Mouse (Mus musculus) layer of hippocampus, postnatal 10 days (tissue): Measurements from ENCODE around the gene Ccsap. TPM values are rescaled to one million over a fixed set of nuclear protein-coding genes. Genes with fewer than 3 reads are reported as not detected.

Experiments used
- DNase-seq, 2 experiments: peaks; one replicate each; pipeline ENCODE4 v3.0.0; 2021; ENCODE audit warnings: low spot score in 2 of 2
- total RNA-seq, 2 experiments: library from RNA; stranded (reverse); gene quantifications; 2 replicates each; pipeline ENCODE4 v1.2.3; 2021

Gene Ccsap
- total RNA-seq, 2 experiments from 2014 or later: 49.0 to 49.8 TPM

DNA sequence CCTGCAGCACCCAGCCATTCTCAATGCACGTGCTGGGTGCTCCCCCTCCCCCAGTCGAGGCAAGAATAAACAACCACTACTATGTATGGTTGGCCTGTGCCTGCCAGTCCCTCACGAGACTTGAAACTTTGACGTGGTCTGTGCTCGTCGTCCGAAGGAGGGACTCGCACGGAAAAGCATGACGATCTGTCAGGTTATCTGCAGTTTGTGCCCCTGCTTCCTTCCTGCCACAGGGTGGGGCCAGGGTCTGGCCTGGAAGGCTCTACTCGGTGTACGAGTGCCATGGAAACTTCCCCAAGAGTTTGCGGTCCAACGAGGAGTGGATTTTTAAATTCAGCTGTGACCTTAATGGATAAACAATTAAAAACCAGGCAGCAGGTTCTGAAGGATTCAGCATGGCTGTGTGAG is 53.0 kb downstream of the Ccsap start:
- DNase-seq: peak in 1 of 2 experiments; percentile 24

DNA sequence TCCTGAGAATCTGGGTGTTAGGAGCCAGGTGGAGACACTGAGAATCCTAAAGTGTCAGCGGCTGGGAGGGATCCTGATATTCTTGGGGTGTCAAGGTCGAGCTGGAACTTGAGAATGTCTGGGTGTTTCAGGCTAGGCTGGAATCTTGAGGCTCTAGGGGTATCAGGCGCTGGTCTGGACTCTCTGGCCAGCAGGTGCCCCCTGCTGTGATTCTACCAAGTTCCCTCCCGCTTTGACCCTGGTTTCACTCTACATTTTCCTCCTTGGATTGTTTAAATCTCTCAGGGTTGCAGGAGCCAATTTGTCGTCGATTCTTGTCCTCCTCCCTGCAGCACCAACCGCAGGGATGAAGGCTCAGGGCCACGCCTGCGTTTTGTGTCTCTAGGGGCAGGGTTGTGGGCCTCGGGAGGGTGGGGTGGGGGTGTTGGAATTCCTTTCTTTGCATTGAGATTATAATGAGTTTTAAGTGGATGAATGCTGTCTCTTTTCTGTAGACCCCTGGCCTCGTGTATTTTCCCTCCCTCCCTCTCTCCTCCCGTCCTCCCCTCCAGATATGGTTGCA is 53.6 kb downstream of the Ccsap start:
- no peak for DNase-seq

DNA sequence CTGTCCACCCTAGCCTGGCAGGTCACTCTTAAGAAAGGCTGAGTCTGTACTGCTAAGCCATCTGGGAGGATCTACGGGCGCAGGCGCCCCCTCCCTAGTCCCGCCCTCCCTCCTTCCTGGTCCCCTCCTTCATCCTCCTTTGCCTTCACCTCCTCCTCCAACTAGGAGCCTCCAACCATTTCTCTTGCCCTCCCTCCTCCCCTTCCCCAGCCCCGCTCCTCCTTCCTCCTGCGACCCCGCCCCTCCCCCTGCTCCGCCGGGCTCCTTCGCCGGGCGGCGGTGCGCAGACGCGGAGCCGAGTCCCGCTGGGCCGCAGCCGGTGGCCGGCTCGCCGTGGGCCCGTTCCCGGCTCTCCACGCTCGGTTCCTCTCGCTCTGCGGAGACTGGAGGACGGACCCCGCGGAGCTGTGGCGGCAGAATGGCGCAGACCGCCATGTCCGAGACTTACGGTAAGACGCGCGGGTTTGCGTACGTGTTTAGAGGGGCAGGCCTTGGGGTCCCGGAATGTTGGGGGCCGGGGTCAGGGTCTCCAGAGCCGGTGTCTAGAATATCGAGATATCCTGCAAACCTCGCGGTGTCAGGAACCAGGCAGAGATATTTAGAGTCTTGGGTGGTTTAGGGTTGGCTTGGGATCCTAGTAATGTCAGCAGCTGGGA is 54.2 kb downstream of the Ccsap start, which contains the start of gene Rab4a:
TSS of gene Rab4a (plus strand) at position 268 of the 656 bp plus-strand sequence.
- DNase-seq: peak; percentile 80 to 89

DNA sequence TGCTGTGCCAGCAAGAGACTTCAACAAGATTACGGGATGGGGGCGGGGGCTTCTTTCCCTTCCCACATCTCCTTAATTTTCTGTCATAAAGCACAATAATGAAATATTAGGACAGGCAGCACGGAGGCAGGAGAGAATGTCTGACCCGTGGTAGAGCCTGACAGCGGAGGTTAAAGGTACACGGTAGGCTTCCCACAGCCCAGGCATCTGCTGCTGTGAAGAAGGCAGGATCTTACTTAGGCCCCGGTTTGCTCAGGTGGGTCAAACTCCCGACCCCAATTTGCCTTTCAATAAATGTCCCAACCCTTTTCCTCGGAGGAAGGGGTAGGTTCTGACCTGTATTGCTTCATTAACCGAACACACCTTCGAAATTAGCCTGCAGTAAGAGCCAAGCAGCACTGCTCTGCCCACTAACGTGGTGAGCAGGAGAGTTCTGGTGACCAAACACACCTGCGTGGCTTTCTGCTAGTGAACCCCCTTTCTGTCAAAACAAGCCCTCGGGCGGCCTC is 54.7 kb downstream of the Ccsap start:
- DNase-seq: no peak

DNA sequence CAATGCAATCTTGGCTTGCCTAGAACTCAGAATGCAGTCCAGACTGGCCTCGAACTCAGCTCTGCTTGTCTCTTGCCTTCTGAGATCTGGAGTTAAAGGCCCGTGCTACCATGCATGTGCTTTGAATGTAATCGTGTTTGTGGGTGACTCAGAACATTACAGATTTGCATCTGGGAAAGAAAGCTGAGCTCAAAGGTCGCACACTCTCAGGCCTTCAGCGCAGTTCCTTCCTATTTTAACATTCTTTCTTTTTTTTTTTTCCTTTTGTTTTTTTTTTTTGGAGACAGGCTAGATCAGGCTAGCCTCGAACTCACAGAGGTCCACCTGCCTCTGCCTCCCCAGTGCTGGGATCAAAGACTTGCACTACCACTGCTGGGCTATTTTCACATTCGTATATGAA is 55.4 kb downstream of the Ccsap start:
- no peak for DNase-seq

DNA sequence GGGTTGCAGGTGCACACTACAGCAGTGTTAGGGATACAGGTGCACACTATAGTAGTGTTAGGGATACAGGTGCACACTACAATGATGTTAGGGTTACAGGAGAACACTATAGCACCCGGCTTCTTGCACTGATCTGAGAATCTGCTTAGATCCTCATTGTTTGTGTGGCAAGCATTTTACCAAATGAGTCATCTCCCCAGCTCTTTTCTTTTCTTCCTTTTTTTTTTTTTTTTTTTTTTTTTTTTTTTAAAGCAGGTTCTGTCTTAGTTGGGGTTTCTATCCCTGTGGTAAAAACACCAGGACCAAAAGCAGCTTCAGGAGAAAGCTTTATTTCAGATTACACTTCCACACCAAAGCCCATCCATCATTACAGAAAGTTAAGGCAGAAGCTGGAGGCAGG is 56.4 kb downstream of the Ccsap start:
- DNase-seq: no peak

DNA sequence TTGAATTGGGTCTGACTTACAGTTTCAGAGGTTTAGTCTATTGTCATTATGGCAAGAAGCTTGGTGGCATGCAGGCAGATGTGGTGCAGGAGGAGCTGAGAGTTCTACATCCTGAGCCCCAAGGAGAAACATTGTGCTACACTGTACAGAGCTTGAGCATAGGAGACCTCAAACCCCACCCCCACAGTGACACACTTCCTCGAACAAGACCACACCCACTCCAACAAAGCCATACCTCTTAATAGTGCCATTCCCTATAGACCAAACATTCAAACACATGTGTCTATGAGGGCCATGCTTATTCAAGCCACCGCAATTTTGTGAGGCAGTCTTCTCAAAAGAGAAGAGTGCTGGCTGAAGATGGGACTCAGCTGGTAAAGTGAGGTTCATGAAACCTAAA is 58.5 kb downstream of the Ccsap start:
- DNase-seq: no peak

DNA sequence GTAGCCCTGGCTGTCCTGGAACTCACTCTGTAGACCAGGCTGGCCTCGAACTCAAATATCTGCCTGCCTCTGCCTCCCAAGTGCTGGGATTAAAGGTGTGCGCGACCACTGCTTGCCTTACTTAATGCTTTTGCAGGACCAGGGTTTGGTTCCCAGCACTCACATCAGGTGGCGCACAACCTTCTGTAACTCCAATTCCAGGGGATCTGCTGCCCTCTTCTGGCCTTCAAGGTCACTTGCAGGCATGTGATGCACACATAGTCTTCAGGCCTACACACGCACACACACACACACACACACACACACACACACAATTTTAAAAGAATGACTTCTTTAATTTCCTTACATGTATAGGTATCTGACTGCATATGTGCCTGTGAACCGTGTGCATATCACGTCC is 59.1 kb downstream of the Ccsap start:
- DNase-seq: no peak

DNA sequence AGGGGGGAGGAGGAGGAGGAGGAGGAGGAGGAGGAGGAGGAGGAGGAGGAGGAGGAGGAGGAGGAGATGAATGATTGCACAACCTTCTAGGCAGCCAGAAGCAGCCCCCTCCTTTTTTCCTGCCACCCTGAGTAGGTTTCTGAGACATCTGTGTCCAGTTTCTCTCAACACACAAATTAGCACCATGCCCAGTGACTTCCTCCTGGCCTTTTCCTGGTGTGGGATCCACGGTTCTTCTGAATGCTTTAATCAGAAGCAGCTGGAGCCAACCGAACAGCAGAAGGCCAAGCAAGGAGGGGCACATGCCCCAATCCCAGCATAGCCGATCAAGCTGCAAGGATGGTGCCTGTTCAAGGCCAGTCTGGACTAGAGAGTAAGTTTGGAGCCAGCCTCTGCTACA is 60.1 kb downstream of the Ccsap start:
- DNase-seq: no peak

DNA sequence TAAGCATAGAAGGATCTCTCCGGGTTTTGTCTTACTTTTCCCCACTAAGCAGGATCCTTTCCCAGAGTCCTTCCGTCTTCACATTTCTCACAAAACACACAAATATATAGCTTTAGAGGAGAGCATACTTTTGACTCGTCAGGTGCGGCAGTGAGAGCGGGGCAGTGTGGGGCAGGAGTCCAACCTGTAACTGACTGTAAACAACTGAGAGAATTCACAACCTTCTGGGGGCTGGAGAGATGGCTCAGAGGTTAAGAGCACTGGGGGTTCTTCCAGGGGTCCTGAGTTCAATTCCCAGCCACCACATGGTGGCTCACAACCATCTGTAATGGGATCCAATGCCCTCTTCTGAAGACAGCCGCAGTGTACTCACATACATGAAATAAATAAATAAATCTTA is 60.6 kb downstream of the Ccsap start:
- no peak for DNase-seq

DNA sequence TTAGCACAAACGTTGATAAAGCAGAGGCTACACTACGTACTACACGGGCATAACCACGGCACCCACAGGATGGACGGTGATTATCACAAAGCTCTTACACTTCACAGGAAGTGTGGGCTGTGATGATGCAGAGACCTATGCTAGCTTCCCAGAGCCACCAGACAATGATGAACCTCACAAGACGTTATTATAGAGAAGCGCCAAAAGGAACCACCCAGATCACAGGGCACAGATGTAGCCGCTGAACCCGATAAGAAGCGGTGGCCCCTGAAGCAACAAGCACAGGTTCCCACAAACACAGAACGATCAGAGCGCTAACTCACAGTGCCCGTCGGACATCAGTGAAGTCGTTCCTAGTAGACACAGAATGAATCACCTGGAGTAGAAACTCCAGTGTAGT is 62.1 kb downstream of the Ccsap start:
- no peak for DNase-seq

DNA sequence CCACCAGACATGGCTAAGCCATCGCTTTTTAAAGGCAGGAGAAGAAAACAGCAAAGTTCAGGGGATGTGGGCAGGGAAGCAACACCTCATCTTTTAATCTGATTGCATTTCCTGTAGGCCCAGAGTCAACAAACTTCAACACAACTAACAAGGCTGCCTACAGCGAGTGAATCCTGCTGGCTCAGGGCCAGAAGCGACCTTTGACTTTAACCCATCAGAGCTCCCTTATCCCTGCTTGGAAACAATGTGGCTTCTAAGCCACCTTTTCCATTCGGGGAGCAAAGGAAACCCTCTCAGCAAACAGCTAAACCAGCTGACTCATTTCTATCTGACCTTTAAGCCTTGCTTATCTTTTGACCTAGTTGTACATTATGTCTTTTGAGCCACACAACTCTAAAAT is 63.3 kb downstream of the Ccsap start:
- DNase-seq: no peak

DNA sequence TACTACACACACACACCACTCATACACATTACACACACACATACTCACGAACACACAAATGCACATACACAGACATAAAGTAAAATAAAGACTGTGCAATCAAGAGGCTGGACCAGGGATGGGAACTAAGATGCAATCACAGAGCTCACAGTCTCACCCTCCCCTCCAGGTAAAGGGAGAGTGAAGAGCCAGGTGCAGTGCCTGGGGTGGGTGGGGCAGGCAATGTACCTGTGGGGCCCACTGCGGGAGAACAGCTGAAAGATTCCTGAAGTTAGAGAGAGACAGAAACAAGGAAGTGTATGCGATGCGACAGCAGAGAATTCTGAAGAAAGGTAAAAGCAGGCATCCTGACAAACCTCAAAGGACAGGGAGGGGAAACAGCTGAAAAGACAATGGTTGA is 65.2 kb downstream of the Ccsap start:
- no peak for DNase-seq

DNA sequence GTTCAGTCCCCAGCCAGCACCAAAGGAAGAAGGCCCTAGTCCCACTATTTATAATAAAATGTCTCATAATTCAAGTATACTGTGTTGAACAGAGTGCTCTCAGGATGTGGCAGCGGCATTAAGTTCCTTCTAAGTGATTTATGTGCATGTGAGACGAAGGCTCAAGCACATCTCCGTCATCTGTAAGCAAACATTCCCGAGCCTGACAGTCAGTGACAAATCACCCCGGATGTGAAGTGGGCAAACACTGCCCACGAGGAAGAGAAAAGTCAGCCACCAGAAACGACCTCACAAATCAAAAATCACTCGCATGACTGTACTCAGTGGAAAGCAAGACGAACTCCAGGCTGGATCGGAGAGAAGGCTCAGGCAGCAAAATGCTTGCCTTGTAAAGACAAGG is 66.1 kb downstream of the Ccsap start:
- no peak for DNase-seq

DNA sequence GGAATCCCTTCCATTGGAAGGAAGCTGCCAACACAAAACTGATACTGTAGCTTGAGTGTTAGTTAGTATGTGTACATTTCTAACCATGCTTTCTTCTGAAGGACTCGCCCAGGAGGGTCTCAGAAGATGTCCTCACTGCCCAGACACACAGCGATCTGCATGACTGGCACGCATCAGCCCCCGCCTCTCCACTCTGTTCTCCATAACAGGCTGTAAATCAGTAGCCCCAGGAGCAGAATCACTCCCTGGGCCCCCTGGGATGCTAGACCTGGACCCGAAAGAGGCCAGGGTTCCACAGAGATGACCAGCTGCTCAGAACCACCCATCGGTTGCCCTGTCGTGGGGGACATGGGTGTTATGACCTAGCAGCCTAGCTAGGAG is 68.2 kb downstream of the Ccsap start:
- no peak for DNase-seq

DNA sequence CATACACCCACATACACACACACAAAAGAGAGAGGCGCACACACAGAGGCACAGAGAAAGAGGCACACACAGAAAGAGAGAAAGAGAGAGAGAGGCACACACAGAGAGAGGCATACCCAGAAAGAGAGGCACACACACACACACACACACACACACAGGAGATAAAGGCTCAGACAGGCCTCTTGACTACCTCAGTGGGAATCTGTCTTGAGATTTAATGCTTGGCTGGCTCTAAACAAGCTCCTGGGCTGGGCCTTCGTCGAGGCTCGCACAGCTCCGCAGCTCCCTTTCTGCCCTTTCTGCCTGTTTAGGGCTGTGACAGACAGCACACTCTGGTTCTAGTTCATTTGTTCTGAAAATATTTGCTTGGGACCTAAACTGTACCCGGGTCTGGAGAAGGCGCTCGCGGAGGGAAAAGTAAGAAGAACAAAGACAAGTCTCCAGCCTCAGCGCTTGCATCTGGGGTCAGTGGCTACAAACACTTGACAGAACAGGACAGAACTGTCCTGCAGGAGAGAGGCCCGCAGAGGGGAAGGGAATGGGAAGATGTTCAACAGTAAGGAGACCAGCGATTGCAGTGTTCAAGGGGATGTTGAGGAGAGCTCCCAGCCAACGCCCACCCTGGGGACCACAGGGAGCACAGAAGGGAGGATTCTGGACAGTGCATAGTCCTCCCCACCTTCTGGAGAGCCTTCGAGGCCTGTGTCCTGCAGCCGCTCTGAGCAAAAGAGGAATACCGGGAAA is 68.7 kb downstream of the Ccsap start:
- DNase-seq: no peak

Other genes with a start within 250 kb of the Ccsap start
- 10 to 100 TPM; 36.9 to 39.6 TPM for gene Rhou, start 206.3 kb downstream of the Ccsap start, total RNA-seq
- 10 to 100 TPM; 49.2 to 52.3 TPM for gene Rab4a, start 54.2 kb downstream of the Ccsap start, total RNA-seq
- gene Acta1, start 34.5 kb upstream of the Ccsap start, total RNA-seq: 1 to 10 TPM; 5.9 to 6.0 TPM
- 10 to 100 TPM; 21.5 to 22.4 TPM for gene Nup133, start 89.1 kb upstream of the Ccsap start, total RNA-seq
- 10 to 100 TPM; 21.7 to 25.0 TPM for gene Abcb10, start 122.9 kb upstream of the Ccsap start, total RNA-seq
- gene Taf5l, start 161.2 kb upstream of the Ccsap start, total RNA-seq: 10 to 100 TPM; 23.3 to 23.4 TPM
- gene Urb2, start 161.3 kb upstream of the Ccsap start, total RNA-seq: 10 to 100 TPM; 11.9 to 12.0 TPM